Comparison of ENCODE assay signal across 21 mouse cellular contexts in genomic region chrX:129770625-129771024, GRCm38 (mm10). TPM values are rescaled to one million over a fixed set of nuclear protein-coding genes. Genes with fewer than 3 reads are reported as not detected.
DNase-seq lines count a peak whose midpoint lies in the region; ATAC-seq and TF ChIP-seq lines count a peak whose summit lies in the region.
"Had no signal": no experiment of that assay in that cellular context is flagged by ENCODE, and none has a peak within 500 bp of the region (broad histone marks: within the 10 kb centered on the region; RNA-seq: fewer than 3 reads in every experiment).

No protein-coding gene starts in this region.

- POLR2A ChIA-PET in Patski (lab: Charles Lee): no interaction called here

- H3K4me1 ChIP-seq in forebrain, embryonic 13.5 days: peaks cover 5% of the 10 kb centered on the region; the same call in 1 of the 2 replicates
- H3K4me1 ChIP-seq in forebrain, embryonic 10.5 days: no peaks in the 10 kb centered on the region
- peaks cover 6% of the 10 kb centered on the region; the same call in 1 of the 2 replicates for H3K4me1 ChIP-seq in forebrain, embryonic 16.5 days (replicated peaks; ENCODE audit: control insufficient read depth, insufficient read depth, low read length)
- H3K4me1 ChIP-seq: hindbrain, embryonic 10.5 days had no signal

- no peak overlapping the region for H3K4me3 ChIP-seq in forebrain, embryonic 13.5 days
- no peak overlapping the region for H3K4me3 ChIP-seq in forebrain, embryonic 10.5 days
- H3K4me3 ChIP-seq in forebrain, embryonic 16.5 days (replicated peaks; ENCODE audit: low read length): no peak overlapping the region
- H3K4me3 ChIP-seq: heart, adult 2 months; hindbrain, embryonic 10.5 days had no signal

- TF ChIP-seq CTCF in Patski (IDR thresholded peaks at IDR 0.05): no peak

- no peak overlapping the region for H3K4me2 ChIP-seq in forebrain, embryonic 13.5 days
- no peak overlapping the region for H3K4me2 ChIP-seq in forebrain, embryonic 16.5 days (ENCODE audit: low read length)

- H3K9ac ChIP-seq in forebrain, embryonic 13.5 days: no peak overlapping the region
- H3K9ac ChIP-seq in forebrain, embryonic 16.5 days (replicated peaks; ENCODE audit: low read depth, low read length): no peak overlapping the region

- peak; percentile 68 for ATAC-seq in forebrain, embryonic 13.5 days
- ATAC-seq in Patski: peak; percentile 80
- peak; percentile 66 for ATAC-seq in forebrain, embryonic 16.5 days
- ATAC-seq: lung, postnatal 0 days; midbrain, embryonic 16.5 days had no signal

- no peaks in the 10 kb centered on the region for H3K9me3 ChIP-seq in forebrain, embryonic 13.5 days (replicated peaks)
- no peaks in the 10 kb centered on the region for H3K9me3 ChIP-seq in forebrain, embryonic 10.5 days
- no peaks in the 10 kb centered on the region for H3K9me3 ChIP-seq in forebrain, embryonic 16.5 days (ENCODE audit: control insufficient read depth, low read length)
- H3K9me3 ChIP-seq: hindbrain, embryonic 10.5 days had no signal

- CTCF ChIA-PET in Patski (lab: Charles Lee): no interaction called here

- H3K36me3 ChIP-seq in forebrain, embryonic 13.5 days (ENCODE audit: poor library complexity, severe bottlenecking): no peaks in the 10 kb centered on the region
- H3K36me3 ChIP-seq in forebrain, embryonic 10.5 days (replicated peaks): no peaks in the 10 kb centered on the region
- H3K36me3 ChIP-seq in forebrain, embryonic 16.5 days (ENCODE audit: control insufficient read depth, insufficient read depth): no peaks in the 10 kb centered on the region
- H3K36me3 ChIP-seq: hindbrain, embryonic 10.5 days had no signal

- H3K27ac ChIP-seq in forebrain, embryonic 13.5 days: no peak overlapping the region
- no peak overlapping the region for H3K27ac ChIP-seq in forebrain, embryonic 10.5 days
- H3K27ac ChIP-seq in forebrain, embryonic 16.5 days (ENCODE audit: low read length): no peak overlapping the region
- H3K27ac ChIP-seq: heart, adult 2 months; hindbrain, embryonic 10.5 days; kidney, postnatal 0 days had no signal

- in situ Hi-C loops in Patski (cut with MboI; ENCODE audit: low pct_unique_long_range_greater_than_20kb): no loop called here

- no peaks in the 10 kb centered on the region for H3K27me3 ChIP-seq in forebrain, embryonic 13.5 days
- H3K27me3 ChIP-seq in forebrain, embryonic 10.5 days (ENCODE audit: poor library complexity, severe bottlenecking): no peaks in the 10 kb centered on the region
- H3K27me3 ChIP-seq in Patski: peaks cover 13% of the 10 kb centered on the region
- H3K27me3 ChIP-seq in forebrain, embryonic 16.5 days (replicated peaks; ENCODE audit: control insufficient read depth, insufficient read depth, low read length): no peaks in the 10 kb centered on the region

- WGBS in forebrain, embryonic 13.5 days: 23% methylated on average over 2 of the region's 2 CpGs
- WGBS in forebrain, embryonic 10.5 days: 84% methylated on average over 2 of the region's 2 CpGs
- 21% methylated on average over 2 of the region's 2 CpGs for WGBS in forebrain, embryonic 16.5 days

- DNase-seq in forebrain, embryonic 10.5 days (ENCODE audit: extremely low spot score, low spot score): no peak
- DNase-seq in 3134 (ENCODE audit: extremely low read depth, insufficient read length, low spot score) (peak; percentile 34), Patski (ENCODE audit: low read depth, low spot score) (no peak)
- no peak for DNase-seq in adrenal gland, postnatal 10 days
- no peak for DNase-seq in cerebellum, postnatal 10 days
- DNase-seq: adrenal gland, postnatal 25 days; cerebellum, adult 18-20 months; cerebellum, postnatal 36 days; gastrocnemius, postnatal 14 days; heart, adult 2 months; kidney, adult 18-20 months; left cerebral cortex, postnatal 4 days; liver; right cerebral cortex, adult 18-20 months; thymus, postnatal 25 days had no signal

RNA-seq across cellular contexts. Expression of gene Diaph2, which starts 21.1 kb away (rescaled TPM):
- polyA plus RNA-seq in forebrain, embryonic 13.5 days (2015; fragmentation: Nextera tagmentation; extraction: Ambion mirVana): 5.7 and 6.1 TPM in 2 replicates
- polyA plus RNA-seq in forebrain, embryonic 10.5 days (2016; fragmentation: Nextera tagmentation; extraction: Ambion mirVana): 3.2 and 3.7 TPM in 2 replicates
- 19.1 TPM for polyA plus RNA-seq in Patski (2021)
- polyA plus RNA-seq in forebrain, embryonic 16.5 days (2015; fragmentation: Nextera tagmentation; extraction: Ambion mirVana): 5.3 and 6.2 TPM in 2 replicates
- total RNA-seq in adrenal gland, postnatal 10 days (2021): 10 to 100 TPM; 18.5 to 23.7 TPM
